Mouse (Mus musculus) forebrain, embryonic 10.5 days (tissue): Measurements from ENCODE around the gene Sox10. TPM values are rescaled to one million over a fixed set of nuclear protein-coding genes. Genes with fewer than 3 reads are reported as not detected.

Source experiments
- DNase-seq: peaks from one replicate; pipeline ENCODE4 v3.0.0-alpha.2; 2017; ENCODE audit warnings: low spot score; ENCODE audit errors: extremely low spot score
- H3K27ac ChIP-seq: fragments of 300-500 bp; sonication (generic); 2 replicates; pipeline ENCODE4 v1.5.1; 2016; ENCODE audit warnings: mild to moderate bottlenecking
- H3K27me3 ChIP-seq: fragments of 300-500 bp; sonication (generic); 2 replicates; pipeline ENCODE4 v1.6.1; 2016; ENCODE audit warnings: mild to moderate bottlenecking; ENCODE audit not compliant: poor library complexity, severe bottlenecking
- H3K36me3 ChIP-seq: fragments of 300-500 bp; sonication (generic); replicated peaks from 2 replicates; pipeline ENCODE4 v1.6.1; 2016; ENCODE audit warnings: mild to moderate bottlenecking, moderate library complexity
- H3K4me1 ChIP-seq: fragments of 300-500 bp; sonication (generic); 2 replicates; pipeline ENCODE4 v1.6.1; 2016
- H3K4me3 ChIP-seq: fragments of 300-500 bp; sonication (generic); 2 replicates; pipeline ENCODE4 v1.5.1; 2016; ENCODE audit warnings: mild to moderate bottlenecking, moderate library complexity
- H3K9me3 ChIP-seq: fragments of 300-500 bp; sonication (generic); 2 replicates; pipeline ENCODE4 v1.6.1; 2016; ENCODE audit warnings: mild to moderate bottlenecking, moderate library complexity
- WGBS: fragments of 180-500 bp; shearing (Covaris S2); methylation state at CpG from one replicate; pipeline ENCODE4 v1.1.7; 2016; 5-methylcytosine and 5-hydroxymethylcytosine counted together
- polyA plus RNA-seq: library from polyadenylated mRNA; unstranded; fragments of >200 nt; fragmentation: Nextera tagmentation; extraction: Ambion mirVana; gene quantifications from 2 replicates; pipeline ENCODE4 v1.2.1, GENCODE M21; 2016

Gene Sox10
- polyA plus RNA-seq, 1 experiment from 2014 or later, result 1.2 TPM

GRCm38 (mm10) chr15:79130782-79131181, 34.3 kb downstream of the Sox10 start:
- no peak overlapping the region for H3K4me3 ChIP-seq
- H3K9me3 ChIP-seq, result peaks cover 5% of the 10 kb centered on the region; the same call in 1 of the 2 replicates
- no peak for DNase-seq
- H3K27ac ChIP-seq, result no peak overlapping the region
- no peaks in the 10 kb centered on the region for H3K27me3 ChIP-seq
- WGBS, result 89% methylated on average over 10 of the region's 10 CpGs
- H3K36me3 ChIP-seq, result peaks cover 79% of the 10 kb centered on the region
- H3K4me1 ChIP-seq, result peaks cover 4% of the 10 kb centered on the region

DNA sequence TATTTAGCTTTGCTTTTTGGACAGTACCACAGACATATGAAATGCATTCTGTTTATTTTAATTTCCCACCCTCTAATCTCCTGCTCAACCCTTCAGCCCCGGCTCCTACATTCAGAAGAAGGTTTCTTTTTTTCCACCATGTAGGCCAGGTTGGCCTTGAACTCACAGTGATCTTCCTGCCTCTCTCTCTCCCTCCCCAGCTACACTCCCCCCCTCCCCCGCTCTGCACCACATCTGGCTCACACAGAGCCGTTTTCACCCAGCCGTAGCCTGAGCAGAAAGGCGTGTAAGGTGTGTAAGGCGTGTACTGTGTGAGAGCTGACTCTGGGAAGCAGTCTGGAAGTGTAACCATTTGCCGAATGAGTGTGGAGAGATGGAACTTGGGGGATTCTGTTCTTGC, 35.7 kb downstream of the Sox10 start:
- Histone ChIP-seq H3K4me1 (no peaks in the 10 kb centered on the region), H3K27ac (no peak overlapping the region), H3K9me3 (peaks cover 5% of the 10 kb centered on the region; the same call in 1 of the 2 replicates), H3K27me3 (no peaks in the 10 kb centered on the region), H3K4me3 (no peak overlapping the region), H3K36me3 (peaks cover 93% of the 10 kb centered on the region)
- 91% methylated on average over 7 of the region's 7 CpGs for WGBS
- DNase-seq, result no peak

GRCm38 (mm10) chr15:79128208-79128607, 36.8 kb downstream of the Sox10 start:
- no peak overlapping the region for H3K4me3 ChIP-seq
- WGBS, result 93% methylated on average over 5 of the region's 5 CpGs
- peaks cover 91% of the 10 kb centered on the region for H3K36me3 ChIP-seq
- H3K27ac ChIP-seq, result no peak overlapping the region
- no peak for DNase-seq
- no peaks in the 10 kb centered on the region for H3K4me1 ChIP-seq
- H3K9me3 ChIP-seq, result peaks cover 5% of the 10 kb centered on the region; the same call in 1 of the 2 replicates
- H3K27me3 ChIP-seq, result no peaks in the 10 kb centered on the region

DNA sequence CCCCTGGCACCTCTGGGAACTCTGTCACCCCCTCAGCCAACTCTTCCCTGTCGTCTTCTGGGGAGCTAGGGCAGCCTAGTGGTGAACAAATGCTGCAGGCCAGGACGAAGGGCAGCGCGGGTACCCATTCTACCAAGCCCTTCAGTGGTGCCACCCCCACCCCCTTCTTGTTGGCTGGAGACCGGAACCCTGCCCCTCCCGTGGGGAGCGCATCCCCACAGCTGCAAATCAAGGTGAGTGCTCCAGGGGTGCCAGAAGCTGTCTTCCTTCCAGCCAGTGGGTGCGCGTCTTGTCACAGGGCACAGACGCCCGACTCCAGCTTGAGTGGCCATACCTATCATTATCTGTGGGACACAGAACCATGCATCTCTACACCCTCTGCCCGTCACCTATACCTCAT, 37.9 kb downstream of the Sox10 start:
- no peaks in the 10 kb centered on the region for H3K27me3 ChIP-seq
- DNase-seq, result no peak
- H3K36me3 ChIP-seq, result peaks cover 88% of the 10 kb centered on the region
- H3K4me1 ChIP-seq, result no peaks in the 10 kb centered on the region
- H3K9me3 ChIP-seq, result peaks cover 5% of the 10 kb centered on the region; the same call in 1 of the 2 replicates
- WGBS, result 94% methylated on average over 12 of the region's 12 CpGs
- no peak overlapping the region for H3K27ac ChIP-seq
- H3K4me3 ChIP-seq, result no peak overlapping the region

GRCm38 (mm10) chr15:79126217-79126932, 38.7 kb downstream of the Sox10 start:
- peak; percentile 42 for DNase-seq
- peaks cover 5% of the 10 kb centered on the region; the same call in 1 of the 2 replicates for H3K9me3 ChIP-seq
- H3K27me3 ChIP-seq, result no peaks in the 10 kb centered on the region
- no peak overlapping the region for H3K27ac ChIP-seq
- H3K4me3 ChIP-seq, result no peak overlapping the region
- H3K4me1 ChIP-seq, result no peaks in the 10 kb centered on the region
- peaks cover 81% of the 10 kb centered on the region for H3K36me3 ChIP-seq
- WGBS, result 88% methylated on average over 13 of the region's 13 CpGs

DNA sequence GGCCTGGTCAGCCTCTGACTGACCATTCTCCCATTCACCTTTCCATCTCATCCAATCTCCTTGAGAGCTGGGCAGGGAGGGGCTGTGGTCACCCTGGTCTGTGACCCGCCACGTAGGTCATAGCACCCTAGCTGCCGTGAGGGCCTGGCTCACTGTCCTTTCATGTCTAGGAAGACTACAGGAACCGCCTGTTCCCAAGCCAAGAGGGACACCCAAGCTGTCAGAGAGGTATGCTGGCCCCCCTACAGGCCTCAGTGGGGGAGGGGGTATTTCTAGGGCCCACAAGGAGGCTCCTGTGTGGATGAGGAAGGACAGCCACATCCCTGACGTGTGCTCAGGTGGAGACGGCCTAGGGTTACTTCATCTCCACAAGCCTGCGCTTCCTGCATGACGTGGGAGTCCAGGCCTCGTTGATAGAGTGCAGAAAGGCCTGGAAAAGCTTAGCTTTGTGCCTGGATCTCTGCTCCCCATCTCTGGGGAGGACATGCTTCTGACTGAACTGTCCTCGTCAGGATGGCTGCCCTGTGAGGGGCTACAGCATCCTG, 40.6 kb downstream of the Sox10 start:
- 88% methylated on average over 10 of the region's 10 CpGs for WGBS

GRCm38 (mm10) chr15:79123751-79124150, 41.3 kb downstream of the Sox10 start:
- DNase-seq, result no peak
- WGBS, result 84% methylated on average over 6 of the region's 6 CpGs
- peaks cover 75% of the 10 kb centered on the region for H3K36me3 ChIP-seq

More for the DNA sequence above, 40.6 kb downstream of the Sox10 start:
- Histone ChIP-seq H3K4me3 (no peak overlapping the region), H3K36me3 (peaks cover 70% of the 10 kb centered on the region), H3K27me3 (no peaks in the 10 kb centered on the region), H3K4me1 (no peaks in the 10 kb centered on the region), H3K27ac (no peak overlapping the region), H3K9me3 (peaks cover 5% of the 10 kb centered on the region; the same call in 1 of the 2 replicates)
- DNase-seq, result no peak

GRCm38 (mm10) chr15:79122546-79122945, 42.5 kb downstream of the Sox10 start:
- no peak overlapping the region for H3K27ac ChIP-seq
- H3K9me3 ChIP-seq, result no peaks in the 10 kb centered on the region
- DNase-seq, result no peak
- H3K36me3 ChIP-seq, result peaks cover 68% of the 10 kb centered on the region
- no peak overlapping the region for H3K4me3 ChIP-seq
- 86% methylated on average over 13 of the region's 13 CpGs for WGBS
- H3K27me3 ChIP-seq, result no peaks in the 10 kb centered on the region
- H3K4me1 ChIP-seq, result no peaks in the 10 kb centered on the region

More at GRCm38 (mm10) chr15:79123751-79124150, 41.3 kb downstream of the Sox10 start:
- H3K4me3 ChIP-seq, result no peak overlapping the region
- peaks cover 5% of the 10 kb centered on the region; the same call in 1 of the 2 replicates for H3K9me3 ChIP-seq
- H3K4me1 ChIP-seq, result no peaks in the 10 kb centered on the region
- no peaks in the 10 kb centered on the region for H3K27me3 ChIP-seq
- no peak overlapping the region for H3K27ac ChIP-seq

DNA sequence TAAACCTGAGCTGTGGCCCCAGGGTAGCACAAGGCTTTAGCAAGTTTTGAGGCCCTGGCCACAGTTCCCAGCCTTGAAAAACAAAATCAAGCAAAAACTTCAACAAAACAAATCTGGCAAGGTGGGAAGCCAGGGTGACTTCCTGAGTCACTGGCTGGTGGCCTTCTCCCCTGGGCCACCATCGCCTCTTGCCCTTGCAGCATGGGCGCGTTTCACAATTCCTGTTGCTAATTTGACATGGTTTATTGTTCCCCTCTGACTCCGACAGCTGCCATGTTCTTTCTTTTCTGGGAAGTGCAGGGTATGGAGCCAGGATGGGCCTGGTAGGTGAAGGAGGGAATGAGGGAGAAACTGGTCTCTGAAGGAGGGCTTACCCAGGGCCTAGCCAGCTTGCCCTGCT, 42.9 kb downstream of the Sox10 start:
- Histone ChIP-seq H3K9me3 (no peaks in the 10 kb centered on the region), H3K27me3 (no peaks in the 10 kb centered on the region), H3K4me3 (no peak overlapping the region), H3K4me1 (no peaks in the 10 kb centered on the region), H3K36me3 (peaks cover 64% of the 10 kb centered on the region), H3K27ac (no peak overlapping the region)
- WGBS, result 77% methylated on average over 4 of the region's 4 CpGs
- DNase-seq, result no peak

- Histone ChIP-seq H3K9me3 (no peaks in the 10 kb centered on the region), H3K27me3 (no peaks in the 10 kb centered on the region), H3K4me1 (no peaks in the 10 kb centered on the region), H3K36me3 (peaks cover 55% of the 10 kb centered on the region), H3K4me3 (no peak overlapping the region), H3K27ac (no peak overlapping the region)
- WGBS, result 89% methylated on average over 9 of the region's 9 CpGs
- no peak for DNase-seq
These were observed 45.5 kb downstream of the Sox10 start for GRCm38 (mm10) chr15:79119491-79119890.

GRCm38 (mm10) chr15:79115276-79115675, 49.8 kb downstream of the Sox10 start:
- WGBS, result 65% methylated on average over 5 of the region's 5 CpGs
- DNase-seq, result no peak
- H3K4me3 ChIP-seq, result no peak overlapping the region

GRCm38 (mm10) chr15:79111774-79112173, 53.3 kb downstream of the Sox10 start:
- DNase-seq, result no peak
- H3K27me3 ChIP-seq, result peaks cover 37% of the 10 kb centered on the region
- peaks cover 32% of the 10 kb centered on the region for H3K4me1 ChIP-seq
- H3K27ac ChIP-seq, result no peak overlapping the region
- 91% methylated on average over 4 of the region's 4 CpGs for WGBS
- H3K4me3 ChIP-seq, result no peak overlapping the region
- no peaks in the 10 kb centered on the region for H3K9me3 ChIP-seq
- peaks cover 23% of the 10 kb centered on the region for H3K36me3 ChIP-seq

More at GRCm38 (mm10) chr15:79115276-79115675, 49.8 kb downstream of the Sox10 start:
- no peak overlapping the region for H3K27ac ChIP-seq
- no peaks in the 10 kb centered on the region for H3K9me3 ChIP-seq
- peaks cover 7% of the 10 kb centered on the region for H3K4me1 ChIP-seq
- H3K27me3 ChIP-seq, result peaks cover 14% of the 10 kb centered on the region
- peaks cover 38% of the 10 kb centered on the region for H3K36me3 ChIP-seq

DNA sequence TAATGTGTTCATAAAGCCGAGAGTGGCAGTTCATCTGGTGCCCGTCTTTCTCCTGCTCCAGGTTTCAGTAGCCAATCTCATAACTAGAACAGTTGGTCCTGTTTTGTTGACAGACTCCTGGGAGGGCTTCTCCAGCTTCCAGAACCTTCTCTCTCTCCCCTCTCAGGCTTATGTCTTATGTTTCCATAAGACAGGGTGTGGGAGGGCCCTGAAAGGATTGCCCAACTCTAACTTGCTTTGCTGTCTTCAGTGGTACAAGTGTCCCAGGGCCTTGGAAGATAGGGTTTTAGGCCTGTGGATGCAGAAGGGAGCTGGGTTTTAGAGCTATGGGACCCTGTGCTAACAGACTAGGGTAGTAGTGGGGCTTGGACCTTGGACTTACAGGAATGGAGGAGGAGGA, 54.5 kb downstream of the Sox10 start:
- 64% methylated on average over 2 of the region's 2 CpGs for WGBS
- H3K4me3 ChIP-seq, result peak overlapping the region; percentile 90

More for the DNA sequence above, 54.5 kb downstream of the Sox10 start:
- Histone ChIP-seq H3K4me1 (peaks cover 32% of the 10 kb centered on the region), H3K9me3 (no peaks in the 10 kb centered on the region), H3K27ac (no peak overlapping the region), H3K27me3 (peaks cover 37% of the 10 kb centered on the region), H3K36me3 (peaks cover 16% of the 10 kb centered on the region)
- DNase-seq, result no peak
